Mouse (Mus musculus): ENCODE measurements around the gene Zfp385c. TPM values are rescaled to one million over a fixed set of nuclear protein-coding genes. Genes with fewer than 3 reads are reported as not detected.

Zfp385c gene
- total and polyA plus RNA-seq, 3 experiments: 0.12 to 0.15 TPM; not detected in 1

DNA sequence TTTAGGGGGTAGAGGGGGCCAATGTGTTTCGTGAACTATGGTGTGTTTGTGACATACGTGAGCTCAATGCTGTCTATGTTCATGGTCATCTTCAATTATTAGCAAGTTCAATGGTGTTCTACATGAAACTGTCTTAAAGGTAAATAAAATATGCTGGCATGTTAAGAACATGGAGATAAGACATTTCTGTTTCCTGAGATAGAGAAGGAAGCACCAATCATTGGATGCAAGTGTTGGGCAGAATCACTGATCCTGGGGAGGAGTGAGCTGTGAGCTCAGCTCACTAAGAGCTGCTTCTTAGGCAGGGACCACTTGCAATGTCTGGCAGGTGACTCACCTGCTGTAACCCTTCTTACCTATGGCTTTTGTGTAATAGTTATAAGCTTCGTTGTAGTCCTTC, 90.9 kb downstream of the Zfp385c start:
- TF ChIP-seq USF2 (IDR thresholded peaks at IDR 0.05; ENCODE audit: borderline replicate concordance in 1 of 2, insufficient read depth in 1 of 2, low read depth in 1 of 2, low read length in 2 of 2): no peak
- TF ChIP-seq EP300 (IDR thresholded peaks at IDR 0.05; ENCODE audit: low read depth in 1 of 2, low read length in 2 of 2): peak; percentile 28 to 40; a peak in 2 of 4 replicates
- peak; percentile 49; the same call in 1 of the 2 replicates for TF ChIP-seq TCF12 (IDR thresholded peaks at IDR 0.05; ENCODE audit: low read depth, low read length)
- peak; percentile 52; the same call in 1 of the 2 replicates for TF ChIP-seq GATA1 (IDR thresholded peaks at IDR 0.05; ENCODE audit: low read depth, low read length)
- no peak for TF ChIP-seq KAT2A (conservative IDR thresholded peaks at IDR 0.05; ENCODE audit: low read depth, low read length)
- peak; percentile 40 for DNase-seq (ENCODE audit: low read depth, low spot score)
- no peaks in the 10 kb centered on the region for H3K9me3 ChIP-seq (replicated peaks; ENCODE audit: insufficient read depth, low read length)
- H3K79me2 ChIP-seq (ENCODE audit: control insufficient read depth, insufficient read depth, low read length, poor library complexity): peaks cover 37% of the 10 kb centered on the region
- no peaks in the 10 kb centered on the region for H3K27me3 ChIP-seq (ENCODE audit: control insufficient read depth in 1 of 2, insufficient read depth in 2 of 2, low read length in 2 of 2)
- H3K9ac ChIP-seq (ENCODE audit: control insufficient read depth, low read depth, low read length, poor library complexity, severe bottlenecking): no peak overlapping the region
- H3K27ac ChIP-seq (ENCODE audit: control insufficient read depth, low read depth, low read length): no peak overlapping the region
- no peak overlapping the region for H3K4me3 ChIP-seq (ENCODE audit: control insufficient read depth in 1 of 2, insufficient read depth in 1 of 2, low read depth in 2 of 2, low read length in 2 of 2)
- H3K36me3 ChIP-seq (ENCODE audit: control insufficient read depth in 1 of 2, insufficient read depth in 2 of 2, low read length in 2 of 2): peaks cover 26 to 47% of the 10 kb centered on the region in 2 experiments
- H3K4me1 ChIP-seq (ENCODE audit: control insufficient read depth in 1 of 2, insufficient read depth in 2 of 2, low read length in 2 of 2): peaks cover 11 to 16% of the 10 kb centered on the region in 2 experiments

DNA sequence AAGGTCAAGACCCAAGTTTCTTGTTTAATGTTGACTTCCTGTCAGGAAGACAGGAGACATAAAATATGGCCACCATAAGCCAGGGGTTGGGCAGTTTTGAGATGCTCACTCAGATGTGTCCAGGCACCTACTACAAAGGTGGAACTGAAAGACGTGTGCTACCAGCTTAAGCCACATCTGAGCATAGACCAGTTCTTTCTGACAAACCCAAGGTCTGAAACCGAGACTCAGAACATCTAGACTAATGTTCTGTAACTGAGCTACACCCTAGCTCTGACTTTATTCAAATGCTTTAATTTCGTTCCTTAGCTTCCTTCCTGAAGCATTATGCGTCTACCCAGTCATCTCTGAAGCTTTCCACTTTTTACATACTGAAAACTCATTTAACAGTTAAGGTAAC, 94.2 kb downstream of the Zfp385c start:
- no peak overlapping the region for H3K27ac ChIP-seq (ENCODE audit: control insufficient read depth, low read depth, low read length)
- no peak for DNase-seq (ENCODE audit: low read depth, low spot score)

DNA sequence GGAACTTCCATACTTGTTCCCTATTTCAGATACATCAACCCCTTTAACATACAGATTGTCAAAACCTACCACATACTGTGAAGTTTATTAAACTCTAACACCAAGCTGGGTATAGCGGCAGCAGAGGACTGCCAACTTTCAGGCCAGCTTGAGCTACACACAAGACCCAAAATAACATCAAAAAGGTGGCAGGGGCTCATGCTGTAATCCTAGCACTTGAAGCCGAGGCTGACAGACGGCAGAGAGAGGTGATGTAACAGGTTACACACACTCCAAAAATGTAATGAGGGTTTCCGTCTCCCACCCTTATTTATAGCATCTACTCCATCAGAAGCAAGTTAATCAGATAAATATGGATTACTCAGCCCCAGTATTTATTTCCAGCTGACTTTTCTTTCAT, 96.7 kb downstream of the Zfp385c start:
- H3K4me3 ChIP-seq (ENCODE audit: control insufficient read depth in 1 of 2, insufficient read depth in 1 of 2, low read depth in 2 of 2, low read length in 2 of 2): no peak overlapping the region
- TF ChIP-seq NELFE (IDR thresholded peaks at IDR 0.05; ENCODE audit: low read depth, low read length): no peak
- no peak for TF ChIP-seq NRF1 (IDR thresholded peaks at IDR 0.05; ENCODE audit: insufficient read depth, low read depth, low read length, poor library complexity, severe bottlenecking)
- no peak for TF ChIP-seq MAZ (IDR thresholded peaks at IDR 0.05; ENCODE audit: low read depth, low read length)
- H3K36me3 ChIP-seq (ENCODE audit: control insufficient read depth in 1 of 2, insufficient read depth in 2 of 2, low read length in 2 of 2): peaks cover 0 to 63% of the 10 kb centered on the region in 2 experiments; a peak in 2 of 4 replicates
- no peaks in the 10 kb centered on the region for H3K27me3 ChIP-seq (ENCODE audit: control insufficient read depth in 1 of 2, insufficient read depth in 2 of 2, low read length in 2 of 2)
- no peaks in the 10 kb centered on the region for H3K79me2 ChIP-seq (ENCODE audit: control insufficient read depth, insufficient read depth, low read length, poor library complexity)
- no peaks in the 10 kb centered on the region for H3K9me3 ChIP-seq (replicated peaks; ENCODE audit: insufficient read depth, low read length)
- DNase-seq (ENCODE audit: low read depth, low spot score): no peak
- no peaks in the 10 kb centered on the region for H3K4me1 ChIP-seq (ENCODE audit: control insufficient read depth in 1 of 2, insufficient read depth in 2 of 2, low read length in 2 of 2)
- no peak overlapping the region for H3K27ac ChIP-seq (ENCODE audit: control insufficient read depth, low read depth, low read length)
- H3K9ac ChIP-seq (ENCODE audit: control insufficient read depth, low read depth, low read length, poor library complexity, severe bottlenecking): no peak overlapping the region

More for the DNA sequence above, 94.2 kb downstream of the Zfp385c start:
- peaks cover 11 to 13% of the 10 kb centered on the region in 2 experiments for H3K4me1 ChIP-seq (ENCODE audit: control insufficient read depth in 1 of 2, insufficient read depth in 2 of 2, low read length in 2 of 2)
- H3K9me3 ChIP-seq (replicated peaks; ENCODE audit: insufficient read depth, low read length): no peaks in the 10 kb centered on the region
- H3K9ac ChIP-seq (ENCODE audit: control insufficient read depth, low read depth, low read length, poor library complexity, severe bottlenecking): no peak overlapping the region
- peaks cover 20 to 59% of the 10 kb centered on the region in 2 experiments for H3K36me3 ChIP-seq (ENCODE audit: control insufficient read depth in 1 of 2, insufficient read depth in 2 of 2, low read length in 2 of 2)
- peaks cover 8% of the 10 kb centered on the region for H3K79me2 ChIP-seq (ENCODE audit: control insufficient read depth, insufficient read depth, low read length, poor library complexity)
- no peak overlapping the region for H3K4me3 ChIP-seq (ENCODE audit: control insufficient read depth in 1 of 2, insufficient read depth in 1 of 2, low read depth in 2 of 2, low read length in 2 of 2)
- TF ChIP-seq KAT2A (conservative IDR thresholded peaks at IDR 0.05; ENCODE audit: low read depth, low read length) (no peak), ZC3H11A (IDR thresholded peaks at IDR 0.05; ENCODE audit: low read depth, low read length) (no peak), RAD21 (IDR thresholded peaks at IDR 0.05; ENCODE audit: low read depth, low read length) (no peak), USF1 (IDR thresholded peaks at IDR 0.05; ENCODE audit: low read depth, low read length) (no peak), ELF1 (IDR thresholded peaks at IDR 0.05; ENCODE audit: low read depth, low read length) (no peak), BHLHE40 (IDR thresholded peaks at IDR 0.05; ENCODE audit: borderline replicate concordance, low read depth, low read length) (no peak), MYB (IDR thresholded peaks at IDR 0.05; ENCODE audit: low read depth, low read length) (no peak), ZKSCAN1 (IDR thresholded peaks at IDR 0.05; ENCODE audit: low read depth, low read length) (no peak), POLR2A (IDR thresholded peaks at IDR 0.05; ENCODE audit: control insufficient read depth in 1 of 2, insufficient read depth in 1 of 2, low read depth in 1 of 2, low read length in 2 of 2, poor library complexity in 1 of 2) (no peak), TBP (IDR thresholded peaks at IDR 0.05; ENCODE audit: low read depth, low read length) (no peak)
- no peaks in the 10 kb centered on the region for H3K27me3 ChIP-seq (ENCODE audit: control insufficient read depth in 1 of 2, insufficient read depth in 2 of 2, low read length in 2 of 2)

Data from MEL (cell line).